Mouse (Mus musculus) neural tube, embryonic 15.5 days (tissue): Measurements from ENCODE around the gene BC029722. TPM values are rescaled to one million over a fixed set of nuclear protein-coding genes. Genes with fewer than 3 reads are reported as not detected.

ENCODE experiments used
- ATAC-seq: fragments of 200-750 bp; cut with Nextera tagmentation; 2 replicates; pipeline ENCODE4 v1.8.0; 2017; ENCODE audit warnings: mild to moderate bottlenecking, moderate TSS enrichment, moderate library complexity; ENCODE audit not compliant: low FRiP score
- H3K27ac ChIP-seq: fragments of 300-500 bp; sonication (generic); replicated peaks from 2 replicates; pipeline ENCODE4 v1.5.1; 2015; ENCODE audit warnings: mild to moderate bottlenecking, inconsistent platforms
- H3K27me3 ChIP-seq: fragments of 300-500 bp; sonication (generic); replicated peaks from 2 replicates; pipeline ENCODE4 v1.6.1; 2015; ENCODE audit warnings: inconsistent platforms
- H3K36me3 ChIP-seq: fragments of 300-500 bp; sonication (generic); 2 replicates; pipeline ENCODE4 v1.6.1; 2015; ENCODE audit warnings: inconsistent platforms
- H3K4me1 ChIP-seq: fragments of 300-500 bp; sonication (generic); 2 replicates; pipeline ENCODE4 v1.6.1; 2015; ENCODE audit warnings: inconsistent platforms
- H3K4me2 ChIP-seq: fragments of 300-500 bp; sonication (generic); 2 replicates; pipeline ENCODE4 v1.6.1; 2015; ENCODE audit warnings: inconsistent platforms, mild to moderate bottlenecking, moderate library complexity
- H3K4me3 ChIP-seq: fragments of 300-500 bp; sonication (generic); replicated peaks from 2 replicates; pipeline ENCODE4 v1.5.1; 2015; ENCODE audit warnings: mild to moderate bottlenecking, inconsistent platforms
- H3K9ac ChIP-seq: fragments of 300-500 bp; sonication (generic); replicated peaks from 2 replicates; pipeline ENCODE4 v1.6.1; 2015; ENCODE audit warnings: mild to moderate bottlenecking, inconsistent platforms
- H3K9me3 ChIP-seq: fragments of 300-500 bp; sonication (generic); replicated peaks from 2 replicates; pipeline ENCODE4 v1.6.1; 2016; ENCODE audit warnings: inconsistent platforms
- WGBS: fragments of 180-500 bp; shearing (Covaris S2); methylation state at CpG from one replicate; pipeline ENCODE4 v1.1.7; 2015; ENCODE audit warnings: mixed read lengths; 5-methylcytosine and 5-hydroxymethylcytosine counted together
- polyA plus RNA-seq: library from polyadenylated mRNA; unstranded; fragments of >200 nt; fragmentation: Nextera tagmentation; extraction: Ambion mirVana; gene quantifications from 2 replicates; pipeline ENCODE4 v1.2.1, GENCODE M21; 2015

Gene BC029722
- polyA plus RNA-seq, 1 experiment from 2014 or later = 45.3 TPM

DNA sequence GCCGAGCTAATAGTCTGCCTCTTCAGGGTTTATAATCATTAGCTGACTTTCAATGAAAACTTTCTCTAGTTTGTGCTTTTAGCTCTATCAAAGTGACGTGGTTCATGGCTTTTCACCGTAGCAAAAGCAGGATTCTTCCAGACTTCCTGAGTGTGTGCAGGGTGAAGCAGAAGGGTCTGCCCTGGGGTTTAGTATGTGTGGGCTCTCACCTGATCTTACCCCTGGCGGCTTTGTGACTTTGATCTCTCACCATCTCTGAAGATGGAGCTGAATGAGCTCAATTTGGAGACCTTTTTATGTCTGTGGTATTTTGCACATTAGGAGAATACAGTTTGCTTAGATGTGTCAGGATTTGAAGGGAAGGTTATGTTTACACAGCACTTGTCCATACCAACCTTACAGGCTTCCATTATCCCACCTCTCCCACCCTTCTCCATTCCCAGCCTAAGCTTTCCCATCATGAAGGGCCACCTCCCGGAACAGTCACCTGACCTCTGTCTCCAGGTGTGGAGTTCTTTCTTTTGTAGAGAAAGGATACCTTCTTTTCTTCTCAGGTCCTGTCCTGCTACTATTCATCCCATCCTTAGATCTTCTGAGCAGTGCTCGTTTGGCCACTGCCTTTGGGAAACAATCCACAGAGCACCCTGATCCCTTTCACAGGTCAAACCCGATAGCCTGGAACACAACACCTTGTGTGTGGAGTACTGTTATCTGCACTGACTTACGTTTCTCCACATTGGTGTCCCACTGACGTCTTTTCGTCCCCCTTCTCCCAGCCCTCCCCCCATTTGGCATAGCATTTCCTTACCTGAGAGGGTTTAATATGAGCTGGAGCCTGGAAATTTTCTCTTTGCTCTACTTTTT lies 42.2 kb downstream of the BC029722 start:
- H3K36me3 ChIP-seq = no peaks in the 10 kb centered on the region
- ATAC-seq = no peak
- H3K9ac ChIP-seq = no peak overlapping the region; the same call in 1 of the 2 replicates
- peaks cover 47% of the 10 kb centered on the region for H3K4me1 ChIP-seq
- peak overlapping the region; percentile 83 for H3K4me2 ChIP-seq
- WGBS = 65% methylated on average over 10 of the region's 10 CpGs
- peak overlapping the region; percentile 79; the same call in 1 of the 2 replicates for H3K4me3 ChIP-seq
- no peak overlapping the region for H3K27ac ChIP-seq
- peaks cover 16% of the 10 kb centered on the region for H3K27me3 ChIP-seq
- H3K9me3 ChIP-seq = no peaks in the 10 kb centered on the region

DNA sequence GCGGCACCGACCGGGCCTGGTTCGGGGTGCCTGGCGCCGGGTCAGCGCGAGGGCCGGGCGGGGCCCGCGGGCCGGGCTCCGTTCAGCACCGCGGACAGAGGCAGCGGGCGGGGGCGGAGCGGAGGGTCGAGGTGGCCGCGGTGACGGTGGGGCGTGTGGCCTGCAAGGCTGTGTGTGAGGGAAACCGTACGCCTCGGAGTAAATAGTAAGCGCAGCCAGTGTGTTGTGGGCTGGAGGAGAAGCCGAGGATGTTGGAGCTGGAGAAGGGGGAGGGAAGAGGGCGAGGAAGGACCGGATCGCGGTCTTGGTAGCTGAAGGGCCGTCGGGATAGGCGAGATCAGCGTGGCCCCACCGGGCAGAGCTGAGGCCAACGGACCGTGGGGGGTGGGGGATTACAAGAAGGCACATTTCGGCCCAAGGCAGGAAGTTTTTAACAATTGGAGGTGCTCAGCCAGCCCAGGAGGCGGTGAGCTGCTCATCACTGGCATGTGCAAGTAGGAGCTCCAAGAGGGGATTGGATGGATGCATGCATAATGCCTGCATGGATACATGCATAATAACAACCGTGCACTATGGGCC lies 43.5 kb downstream of the BC029722 start:
- Histone ChIP-seq H3K9ac (peak overlapping the region; percentile 84), H3K4me1 (peaks cover 47% of the 10 kb centered on the region), H3K36me3 (no peaks in the 10 kb centered on the region), H3K4me3 (peak overlapping the region; percentile 79), H3K9me3 (no peaks in the 10 kb centered on the region), H3K27ac (peak overlapping the region; percentile 87), H3K4me2 (peak overlapping the region; percentile 83), H3K27me3 (peaks cover 16% of the 10 kb centered on the region)
- ATAC-seq = peak; percentile 82
- WGBS = under 1% methylated on average over 39 of the region's 44 CpGs

DNA sequence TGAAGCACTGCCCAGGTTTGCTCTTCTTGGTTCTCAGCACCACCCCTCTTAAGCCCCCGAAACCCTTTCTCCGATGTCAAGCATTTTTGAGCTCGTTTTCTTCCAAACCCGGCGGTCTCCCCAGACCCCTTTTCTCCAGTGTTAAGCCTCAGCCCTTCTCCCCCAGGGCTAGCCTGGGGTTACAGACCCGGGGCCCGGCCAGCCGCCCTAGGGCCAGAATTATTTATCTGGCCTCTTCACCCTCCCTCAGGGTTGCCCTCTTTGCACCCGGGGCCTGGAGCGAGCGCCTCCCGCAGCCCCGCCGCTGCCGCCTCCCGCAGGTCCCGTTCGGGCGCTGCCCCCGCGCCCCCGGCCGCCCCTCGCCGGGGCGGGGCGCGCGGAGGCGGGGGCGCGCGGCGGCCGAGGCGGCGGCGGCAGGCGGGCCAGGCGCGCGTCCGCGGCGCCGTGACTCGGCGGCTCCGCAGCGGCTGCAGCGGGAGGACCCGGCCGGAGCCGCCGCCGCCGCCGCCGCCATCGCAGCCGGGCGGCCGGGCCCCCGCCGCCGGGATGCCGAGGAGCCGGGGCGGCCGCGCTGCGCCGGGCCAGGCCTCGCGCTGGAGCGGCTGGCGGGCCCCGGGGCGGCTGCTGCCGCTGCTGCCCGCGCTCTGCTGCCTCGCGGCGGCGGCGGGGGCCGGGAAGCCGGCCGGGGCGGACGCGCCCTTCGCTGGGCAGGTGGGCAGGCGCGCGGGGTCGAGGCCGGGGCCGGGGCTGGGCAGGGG lies 44.1 kb downstream of the BC029722 start, which contains the start of gene Mmp24:
Gene Mmp24, plus strand, starts transcription at position 416 of the 758 bp plus-strand sequence.
- peaks cover 47% of the 10 kb centered on the region for H3K4me1 ChIP-seq
- H3K4me2 ChIP-seq = peak within 1 kb of the TSS; percentile 83
- no peaks in the 10 kb centered on the region for H3K36me3 ChIP-seq
- ATAC-seq = no peak
- peaks cover 16% of the 10 kb centered on the region for H3K27me3 ChIP-seq
- peak within 1 kb of the TSS; percentile 87 for H3K27ac ChIP-seq
- 1% methylated on average over 68 of the region's 100 CpGs for WGBS
- peak within 1 kb of the TSS; percentile 84 for H3K9ac ChIP-seq
- no peaks in the 10 kb centered on the region for H3K9me3 ChIP-seq
- peak within 1 kb of the TSS; percentile 79 for H3K4me3 ChIP-seq

DNA sequence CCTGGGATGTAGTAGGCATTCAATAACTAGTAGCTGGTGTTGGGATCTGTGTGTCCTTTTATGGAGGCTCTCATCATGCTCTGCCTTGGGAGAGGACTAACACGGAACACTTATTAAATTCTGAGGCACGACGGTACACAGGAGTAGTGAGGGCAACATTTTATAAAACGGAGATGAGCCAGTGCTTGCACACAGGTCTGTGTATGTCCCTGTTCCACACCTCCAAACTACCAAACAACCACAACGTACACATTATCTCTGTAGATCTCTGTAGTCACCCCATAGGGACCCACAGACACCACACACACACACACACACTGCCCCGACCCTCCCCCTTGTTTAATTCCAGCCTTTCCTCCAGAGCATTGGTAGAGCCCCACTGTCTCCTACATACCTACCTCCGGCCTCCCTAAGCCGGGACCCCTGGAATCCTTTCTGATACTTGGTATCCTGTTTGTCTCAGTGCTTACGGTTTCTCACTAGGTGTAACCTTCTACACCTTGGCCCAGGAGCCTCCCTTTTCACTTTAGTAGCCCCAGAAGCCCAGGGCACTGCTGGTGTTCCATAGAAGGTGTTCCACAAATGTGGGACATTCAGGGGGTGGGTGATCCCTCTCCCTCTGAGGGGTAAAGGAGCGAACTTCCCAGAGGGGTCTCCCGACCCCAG lies 44.8 kb downstream of the BC029722 start:
- 50% methylated on average over 11 of the region's 11 CpGs for WGBS
- H3K27ac ChIP-seq = no peak overlapping the region; the same call in 1 of the 2 replicates
- peaks cover 16% of the 10 kb centered on the region for H3K27me3 ChIP-seq
- peak overlapping the region; percentile 84; the same call in 1 of the 2 replicates for H3K9ac ChIP-seq
- no peaks in the 10 kb centered on the region for H3K36me3 ChIP-seq
- H3K9me3 ChIP-seq = no peaks in the 10 kb centered on the region
- no peak for ATAC-seq
- H3K4me1 ChIP-seq = peaks cover 41% of the 10 kb centered on the region
- peak overlapping the region; percentile 79 for H3K4me3 ChIP-seq
- peak overlapping the region; percentile 83 for H3K4me2 ChIP-seq

DNA sequence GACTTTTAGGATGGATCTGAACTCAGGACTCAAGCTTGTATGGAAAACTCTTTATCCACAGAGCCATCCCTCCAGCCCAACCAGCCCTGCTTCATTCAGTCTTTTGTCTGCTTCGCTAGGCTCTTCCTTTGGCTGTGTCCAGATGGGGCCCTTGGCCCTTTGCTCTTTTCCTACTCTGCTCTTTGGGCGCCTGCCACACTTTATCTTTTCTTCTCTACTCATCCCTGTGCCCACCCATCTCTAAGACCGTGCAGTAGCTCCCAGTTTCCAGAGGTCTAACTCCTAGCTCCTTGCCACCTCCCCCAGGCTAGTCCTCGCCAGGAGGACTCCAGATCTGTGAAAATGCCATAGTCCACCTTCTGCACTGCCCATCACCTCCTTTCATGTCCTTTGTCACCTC lies 45.6 kb downstream of the BC029722 start:
- H3K27ac ChIP-seq = no peak overlapping the region
- H3K4me1 ChIP-seq = peaks cover 36% of the 10 kb centered on the region
- WGBS = 70% methylated on average over 4 of the region's 4 CpGs
- ATAC-seq = no peak
- no peak overlapping the region for H3K4me2 ChIP-seq
- H3K9me3 ChIP-seq = no peaks in the 10 kb centered on the region
- no peak overlapping the region for H3K9ac ChIP-seq
- H3K36me3 ChIP-seq = no peaks in the 10 kb centered on the region
- peaks cover 16% of the 10 kb centered on the region for H3K27me3 ChIP-seq
- no peak overlapping the region for H3K4me3 ChIP-seq

Other genes with a start within 250 kb of the BC029722 start
- 15.9 and 21.7 TPM in 2 replicates for gene Gss, start 226.6 kb downstream of the BC029722 start, polyA plus RNA-seq
- gene Myh7b, start 208.2 kb downstream of the BC029722 start, polyA plus RNA-seq = 1.0 and 1.9 TPM in 2 replicates
- 153 and 157 TPM in 2 replicates for gene Trpc4ap, start 127.0 kb downstream of the BC029722 start, polyA plus RNA-seq
- 40.1 and 43.4 TPM in 2 replicates for gene Edem2, start 90.0 kb downstream of the BC029722 start, polyA plus RNA-seq
- gene Gm17581, start 83.6 kb downstream of the BC029722 start, polyA plus RNA-seq = not detected in 2 replicates
- 4.2 and 5.0 TPM in 2 replicates for gene Procr, start 68.3 kb downstream of the BC029722 start, polyA plus RNA-seq
- 13.6 and 16.2 TPM in 2 replicates for gene Mmp24, start 44.1 kb downstream of the BC029722 start, polyA plus RNA-seq
- gene Eif6, start 7.5 kb upstream of the BC029722 start, polyA plus RNA-seq = 153 and 171 TPM in 2 replicates
- gene Fam83c, start 15.4 kb upstream of the BC029722 start, polyA plus RNA-seq = 0.52 and 0.72 TPM in 2 replicates
- 70.9 and 73.5 TPM in 2 replicates for gene Uqcc1, start 110.9 kb upstream of the BC029722 start, polyA plus RNA-seq
- gene Gm15557, start 121.3 kb upstream of the BC029722 start, polyA plus RNA-seq = not detected in 2 replicates
- 0.59 and 1.2 TPM in 2 replicates for gene Gdf5, start 125.9 kb upstream of the BC029722 start, polyA plus RNA-seq
- gene Cep250, start 137.0 kb upstream of the BC029722 start, polyA plus RNA-seq = 13.4 and 16.7 TPM in 2 replicates
- 1.6 and 2.1 TPM in 2 replicates for gene 6430550D23Rik, start 188.6 kb upstream of the BC029722 start, polyA plus RNA-seq
- 395 and 438 TPM in 2 replicates for gene Ergic3, start 188.6 kb upstream of the BC029722 start, polyA plus RNA-seq
- gene Fer1l4, start 233.5 kb upstream of the BC029722 start, polyA plus RNA-seq = 0.09 TPM in 2 replicates
- gene Spag4, start 245.7 kb upstream of the BC029722 start, polyA plus RNA-seq = 5.9 and 6.4 TPM in 2 replicates